Mouse (Mus musculus) hindbrain, embryonic 12.5 days (tissue): ENCODE results near the gene Sox4. TPM values are rescaled to one million over a fixed set of nuclear protein-coding genes. Genes with fewer than 3 reads are reported as not detected.

Experiments
- ATAC-seq: fragments of 200-750 bp; cut with Nextera tagmentation; 2 replicates; pipeline ENCODE4 v1.8.0; 2017; ENCODE audit warnings: moderate TSS enrichment; ENCODE audit not compliant: low FRiP score
- H3K27ac ChIP-seq: fragments of 300-500 bp; sonication (generic); 2 replicates; pipeline ENCODE4 v1.5.1; 2016; ENCODE audit warnings: mild to moderate bottlenecking
- H3K27me3 ChIP-seq: fragments of 300-500 bp; sonication (generic); 2 replicates; pipeline ENCODE4 v1.6.1; 2016; ENCODE audit warnings: mild to moderate bottlenecking
- H3K36me3 ChIP-seq: fragments of 300-500 bp; sonication (generic); 2 replicates; pipeline ENCODE4 v1.6.1; 2016; ENCODE audit warnings: mild to moderate bottlenecking
- H3K4me1 ChIP-seq: fragments of 300-500 bp; sonication (generic); 2 replicates; pipeline ENCODE4 v1.6.1; 2016
- H3K4me2 ChIP-seq: fragments of 300-500 bp; sonication (generic); replicated peaks from 2 replicates; pipeline ENCODE4 v1.6.1; 2016; ENCODE audit warnings: mild to moderate bottlenecking
- H3K4me3 ChIP-seq: fragments of 300-500 bp; sonication (generic); 2 replicates; pipeline ENCODE4 v1.5.1; 2016; ENCODE audit warnings: mild to moderate bottlenecking
- H3K9ac ChIP-seq: fragments of 300-500 bp; sonication (generic); 2 replicates; pipeline ENCODE4 v1.6.1; 2016; ENCODE audit warnings: mild to moderate bottlenecking, moderate library complexity
- H3K9me3 ChIP-seq: fragments of 300-500 bp; sonication (generic); replicated peaks from 2 replicates; pipeline ENCODE4 v1.6.1; 2016; ENCODE audit warnings: mild to moderate bottlenecking
- WGBS: fragments of 180-500 bp; shearing (Covaris S2); methylation state at CpG from one replicate; pipeline ENCODE4 v1.1.7; 2016; 5-methylcytosine and 5-hydroxymethylcytosine counted together
- polyA plus RNA-seq: library from polyadenylated mRNA; unstranded; fragments of >200 nt; fragmentation: Nextera tagmentation; extraction: Ambion mirVana; gene quantifications from 2 replicates; pipeline ENCODE4 v1.2.1, GENCODE M21; 2016

Sox4 gene
- 255 and 291 TPM in 2 replicates for polyA plus RNA-seq

DNA sequence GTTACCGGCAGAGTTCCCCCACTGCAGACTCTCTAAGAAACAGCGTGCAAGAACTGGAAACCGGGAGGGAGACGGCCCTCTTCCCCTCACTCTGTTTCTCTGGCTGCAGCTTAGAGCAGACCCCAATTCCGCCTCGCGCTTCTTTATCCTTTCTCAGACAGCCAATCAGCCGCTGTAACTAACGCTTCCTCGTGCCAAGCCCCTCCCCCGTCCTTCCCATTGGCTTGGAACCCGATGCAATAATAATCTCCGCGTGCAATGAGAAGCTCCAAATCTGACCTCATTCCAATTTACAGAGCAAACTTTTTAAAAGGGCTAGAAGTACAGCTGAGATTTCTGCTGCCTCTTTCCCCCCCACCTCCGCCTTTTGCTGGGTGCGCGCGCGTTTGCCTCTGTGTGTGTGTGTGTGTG, at the start of gene Sox4:
Gene Sox4 (minus strand): TSS at position 133 of the 411 bp plus-strand sequence.
- no peaks in the 10 kb centered on the region for H3K9me3 ChIP-seq
- H3K36me3 ChIP-seq, result no peaks in the 10 kb centered on the region
- peaks cover 11% of the 10 kb centered on the region for H3K4me1 ChIP-seq
- peak within 1 kb of the TSS; percentile 99 for H3K4me3 ChIP-seq
- peak; percentile 91 for ATAC-seq
- H3K4me2 ChIP-seq, result peak within 1 kb of the TSS; percentile 49
- peak within 1 kb of the TSS; percentile 100 for H3K27ac ChIP-seq
- under 1% methylated on average over 19 of the region's 19 CpGs for WGBS
- H3K27me3 ChIP-seq, result no peaks in the 10 kb centered on the region
- peak within 1 kb of the TSS; percentile 100 for H3K9ac ChIP-seq

GRCm38 (mm10) chr13:28991899-28992664, 38.6 kb upstream of the Sox4 start:
- 76% methylated on average over 7 of the region's 7 CpGs for WGBS
- H3K27me3 ChIP-seq, result no peaks in the 10 kb centered on the region
- peaks cover 10% of the 10 kb centered on the region for H3K4me1 ChIP-seq
- no peak overlapping the region for H3K4me2 ChIP-seq
- H3K36me3 ChIP-seq, result no peaks in the 10 kb centered on the region
- H3K4me3 ChIP-seq, result no peak overlapping the region
- H3K9me3 ChIP-seq, result no peaks in the 10 kb centered on the region
- no peak for ATAC-seq
- H3K9ac ChIP-seq, result no peak overlapping the region
- H3K27ac ChIP-seq, result no peak overlapping the region

DNA sequence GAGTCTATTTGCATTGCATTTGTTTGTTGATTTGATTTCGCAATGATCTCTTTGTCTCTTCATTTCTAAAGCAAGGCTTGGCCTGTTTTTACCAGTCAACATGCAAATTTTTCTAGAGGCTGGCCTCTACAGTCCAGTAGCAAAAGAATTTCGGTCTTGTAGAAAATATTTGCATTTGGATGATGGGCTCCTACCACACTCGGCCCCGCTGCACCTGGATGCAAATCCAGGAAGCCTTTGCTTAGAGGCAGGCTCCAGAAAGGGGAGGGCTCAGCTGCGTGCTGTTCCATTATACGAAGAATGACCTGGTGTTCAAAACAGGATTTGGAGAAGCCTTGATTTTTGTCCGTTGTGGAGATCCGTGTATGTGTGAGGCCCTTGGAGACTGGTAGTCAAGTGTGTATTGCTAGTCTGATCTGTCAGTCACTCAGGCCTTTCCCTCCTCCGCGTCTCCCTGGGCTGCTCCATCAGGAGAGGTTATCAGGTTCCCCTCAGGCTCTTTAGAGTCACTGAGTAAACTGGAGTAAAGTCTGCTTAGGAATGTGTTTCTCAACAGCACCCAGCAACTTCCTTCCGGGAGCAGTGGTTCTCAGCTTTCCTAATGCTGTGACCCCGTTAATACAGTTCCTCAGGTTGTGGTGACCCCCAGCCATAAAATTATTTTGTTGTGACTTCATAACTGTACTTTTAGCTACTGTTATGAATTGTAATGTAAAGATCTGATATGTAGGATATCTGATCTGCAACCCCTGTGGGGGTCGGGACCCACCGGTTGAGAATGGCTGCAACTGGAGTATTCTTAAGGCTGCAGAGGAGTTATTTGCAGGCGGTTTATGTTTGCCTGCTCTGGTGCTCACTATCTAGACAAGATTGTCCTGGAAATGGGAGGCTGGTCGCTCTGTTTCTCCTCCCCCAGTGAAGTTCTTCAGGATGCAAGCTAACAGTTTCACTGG, 35.5 kb upstream of the Sox4 start:
- Histone ChIP-seq H3K9ac (no peak overlapping the region), H3K36me3 (no peaks in the 10 kb centered on the region), H3K27ac (no peak overlapping the region), H3K27me3 (no peaks in the 10 kb centered on the region), H3K9me3 (no peaks in the 10 kb centered on the region), H3K4me3 (no peak overlapping the region), H3K4me2 (no peak overlapping the region), H3K4me1 (peaks cover 10% of the 10 kb centered on the region)
- no peak for ATAC-seq
- WGBS, result 35% methylated on average over 16 of the region's 16 CpGs

GRCm38 (mm10) chr13:28980681-28981080, 27.2 kb upstream of the Sox4 start:
- no peak overlapping the region for H3K4me2 ChIP-seq
- no peaks in the 10 kb centered on the region for H3K4me1 ChIP-seq
- WGBS, result 48% methylated on average over 4 of the region's 4 CpGs
- ATAC-seq, result no peak
- H3K36me3 ChIP-seq, result no peaks in the 10 kb centered on the region
- no peak overlapping the region for H3K27ac ChIP-seq
- no peaks in the 10 kb centered on the region for H3K9me3 ChIP-seq
- no peaks in the 10 kb centered on the region for H3K27me3 ChIP-seq
- no peak overlapping the region for H3K4me3 ChIP-seq
- H3K9ac ChIP-seq, result no peak overlapping the region

DNA sequence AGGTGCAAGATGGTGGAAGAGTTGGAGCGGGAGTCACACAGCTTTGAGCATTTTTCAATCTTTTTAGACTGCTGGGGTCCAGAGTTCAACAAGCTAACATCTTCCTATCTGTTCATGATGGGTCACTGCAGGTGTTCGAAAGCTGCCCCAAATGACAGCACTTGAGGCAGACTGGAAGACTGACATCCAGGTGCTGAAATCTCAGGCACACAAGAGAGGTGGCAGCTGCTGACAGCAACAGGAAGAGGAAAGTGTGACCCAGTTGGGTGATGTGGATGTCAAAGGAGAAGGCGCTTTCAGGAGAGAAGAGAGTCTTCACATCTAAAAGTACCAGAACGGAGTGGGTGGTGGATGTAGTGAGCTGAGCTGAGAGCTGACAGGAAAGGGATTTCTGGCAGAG, 21.5 kb upstream of the Sox4 start:
- Histone ChIP-seq H3K36me3 (no peaks in the 10 kb centered on the region), H3K27ac (no peak overlapping the region), H3K9ac (no peak overlapping the region), H3K4me3 (no peak overlapping the region), H3K4me2 (no peak overlapping the region), H3K4me1 (no peaks in the 10 kb centered on the region), H3K27me3 (no peaks in the 10 kb centered on the region), H3K9me3 (no peaks in the 10 kb centered on the region)
- 90% methylated on average over 4 of the region's 4 CpGs for WGBS
- ATAC-seq, result no peak

DNA sequence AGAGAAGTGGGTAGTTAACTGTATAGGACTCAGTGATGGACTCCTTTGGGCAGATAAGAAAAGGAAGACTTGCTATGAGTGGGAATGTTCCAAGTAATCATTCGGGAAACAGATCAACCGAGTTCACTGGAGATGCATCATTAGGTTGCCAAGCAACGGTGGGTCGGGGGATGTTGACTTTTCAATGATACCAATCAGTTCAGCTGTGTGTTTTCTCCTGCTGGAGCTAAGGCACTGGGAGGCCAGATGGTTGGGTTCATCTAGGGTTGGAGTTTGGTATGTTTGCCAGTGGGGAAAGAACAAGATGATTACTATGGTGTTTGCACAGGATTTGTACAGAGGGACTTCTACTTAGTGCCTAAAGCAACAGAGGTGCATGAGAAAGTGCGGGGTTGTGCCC, 21.1 kb upstream of the Sox4 start:
- Histone ChIP-seq H3K4me1 (no peaks in the 10 kb centered on the region), H3K36me3 (no peaks in the 10 kb centered on the region), H3K4me3 (no peak overlapping the region), H3K27me3 (no peaks in the 10 kb centered on the region), H3K9me3 (no peaks in the 10 kb centered on the region), H3K4me2 (no peak overlapping the region), H3K9ac (no peak overlapping the region), H3K27ac (no peak overlapping the region)
- 57% methylated on average over 5 of the region's 5 CpGs for WGBS
- ATAC-seq, result no peak

GRCm38 (mm10) chr13:28960916-28961315, 7.4 kb upstream of the Sox4 start:
- no peak overlapping the region for H3K27ac ChIP-seq
- H3K4me3 ChIP-seq, result no peak overlapping the region
- H3K4me2 ChIP-seq, result no peak overlapping the region
- H3K9me3 ChIP-seq, result 0 out of 2 replicates have a peak, but pooled peaks cover 3% of the 10 kb centered on the region
- peaks cover 10% of the 10 kb centered on the region for H3K4me1 ChIP-seq
- H3K36me3 ChIP-seq, result no peaks in the 10 kb centered on the region
- no peaks in the 10 kb centered on the region for H3K27me3 ChIP-seq
- H3K9ac ChIP-seq, result no peak overlapping the region
- WGBS, result 96% methylated on average over 8 of the region's 8 CpGs
- no peak for ATAC-seq

GRCm38 (mm10) chr13:28959458-28959978, 6.0 kb upstream of the Sox4 start:
- H3K9ac ChIP-seq, result peak overlapping the region; percentile 71
- 1% methylated on average over 31 of the region's 31 CpGs for WGBS
- peaks cover 11% of the 10 kb centered on the region for H3K4me1 ChIP-seq
- H3K4me3 ChIP-seq, result peak overlapping the region; percentile 50
- ATAC-seq, result peak; percentile 80
- no peaks in the 10 kb centered on the region for H3K27me3 ChIP-seq
- H3K27ac ChIP-seq, result peak overlapping the region; percentile 95
- peak overlapping the region; percentile 90 for H3K4me2 ChIP-seq
- H3K9me3 ChIP-seq, result 0 out of 2 replicates have a peak, but pooled peaks cover 3% of the 10 kb centered on the region
- no peaks in the 10 kb centered on the region for H3K36me3 ChIP-seq

- peak overlapping the region; percentile 71 for H3K9ac ChIP-seq
- no peaks in the 10 kb centered on the region for H3K36me3 ChIP-seq
- WGBS, result 0% methylated on average over 17 of the region's 17 CpGs
- H3K4me1 ChIP-seq, result peaks cover 12% of the 10 kb centered on the region
- H3K27me3 ChIP-seq, result no peaks in the 10 kb centered on the region
- H3K4me3 ChIP-seq, result peak overlapping the region; percentile 50
- peak; percentile 17 for ATAC-seq
- H3K27ac ChIP-seq, result peak overlapping the region; percentile 95
- H3K9me3 ChIP-seq, result 0 out of 2 replicates have a peak, but pooled peaks cover 3% of the 10 kb centered on the region
- H3K4me2 ChIP-seq, result peak overlapping the region; percentile 90
Observed at GRCm38 (mm10) chr13:28959068-28959440, 5.5 kb upstream of the Sox4 start.

GRCm38 (mm10) chr13:28958211-28959067, 4.9 kb upstream of the Sox4 start:
- peak; percentile 74 for ATAC-seq
- peak overlapping the region; percentile 50 for H3K4me3 ChIP-seq
- H3K27me3 ChIP-seq, result no peaks in the 10 kb centered on the region
- H3K27ac ChIP-seq, result peak overlapping the region; percentile 95
- peak overlapping the region; percentile 71 for H3K9ac ChIP-seq
- H3K9me3 ChIP-seq, result 0 out of 2 replicates have a peak, but pooled peaks cover 3% of the 10 kb centered on the region
- H3K4me1 ChIP-seq, result peaks cover 15% of the 10 kb centered on the region
- peak overlapping the region; percentile 90 for H3K4me2 ChIP-seq
- WGBS, result under 1% methylated on average over 54 of the region's 54 CpGs
- no peaks in the 10 kb centered on the region for H3K36me3 ChIP-seq

GRCm38 (mm10) chr13:28957765-28958164, 4.3 kb upstream of the Sox4 start:
- ATAC-seq, result peak; percentile 50
- Histone ChIP-seq H3K4me3 (peak overlapping the region; percentile 50), H3K9ac (peak overlapping the region; percentile 71), H3K36me3 (no peaks in the 10 kb centered on the region), H3K4me2 (peak overlapping the region; percentile 90), H3K27ac (peak overlapping the region; percentile 95), H3K4me1 (peaks cover 15% of the 10 kb centered on the region), H3K9me3 (0 out of 2 replicates have a peak, but pooled peaks cover 3% of the 10 kb centered on the region), H3K27me3 (no peaks in the 10 kb centered on the region)
- 4% methylated on average over 16 of the region's 16 CpGs for WGBS
